Mouse (Mus musculus) forebrain, embryonic 10.5 days (tissue): ENCODE data around the gene Gm10720. TPM values are rescaled to one million over a fixed set of nuclear protein-coding genes. Genes with fewer than 3 reads are reported as not detected.
A peak's percentile ranks its signal among the peaks of the same experiment; 100 is the strongest.
"Not testable (repeated sequence)": the region's sequence is repeated elsewhere in the genome, so short reads cannot be mapped to it uniquely, and the experiment has no call there.

Experiments used
- DNase-seq: peaks from one replicate; pipeline ENCODE4 v3.0.0-alpha.2; 2017; ENCODE audit warnings: low spot score; ENCODE audit errors: extremely low spot score
- H3K27ac ChIP-seq: fragments of 300-500 bp; sonication (generic); 2 replicates; pipeline ENCODE4 v1.5.1; 2016; ENCODE audit warnings: mild to moderate bottlenecking
- H3K27me3 ChIP-seq: fragments of 300-500 bp; sonication (generic); 2 replicates; pipeline ENCODE4 v1.6.1; 2016; ENCODE audit warnings: mild to moderate bottlenecking; ENCODE audit not compliant: poor library complexity, severe bottlenecking
- H3K36me3 ChIP-seq: fragments of 300-500 bp; sonication (generic); replicated peaks from 2 replicates; pipeline ENCODE4 v1.6.1; 2016; ENCODE audit warnings: mild to moderate bottlenecking, moderate library complexity
- H3K4me1 ChIP-seq: fragments of 300-500 bp; sonication (generic); 2 replicates; pipeline ENCODE4 v1.6.1; 2016
- H3K4me3 ChIP-seq: fragments of 300-500 bp; sonication (generic); 2 replicates; pipeline ENCODE4 v1.5.1; 2016; ENCODE audit warnings: mild to moderate bottlenecking, moderate library complexity
- H3K9me3 ChIP-seq: fragments of 300-500 bp; sonication (generic); 2 replicates; pipeline ENCODE4 v1.6.1; 2016; ENCODE audit warnings: mild to moderate bottlenecking, moderate library complexity
- WGBS: fragments of 180-500 bp; shearing (Covaris S2); methylation state at CpG from one replicate; pipeline ENCODE4 v1.1.7; 2016; 5-methylcytosine and 5-hydroxymethylcytosine counted together
- polyA plus RNA-seq: library from polyadenylated mRNA; unstranded; fragments of >200 nt; fragmentation: Nextera tagmentation; extraction: Ambion mirVana; gene quantifications from 2 replicates; pipeline ENCODE4 v1.2.1, GENCODE M21; 2016

The Gm10720 gene
- polyA plus RNA-seq, 1 experiment from 2014 or later: not detected

DNA sequence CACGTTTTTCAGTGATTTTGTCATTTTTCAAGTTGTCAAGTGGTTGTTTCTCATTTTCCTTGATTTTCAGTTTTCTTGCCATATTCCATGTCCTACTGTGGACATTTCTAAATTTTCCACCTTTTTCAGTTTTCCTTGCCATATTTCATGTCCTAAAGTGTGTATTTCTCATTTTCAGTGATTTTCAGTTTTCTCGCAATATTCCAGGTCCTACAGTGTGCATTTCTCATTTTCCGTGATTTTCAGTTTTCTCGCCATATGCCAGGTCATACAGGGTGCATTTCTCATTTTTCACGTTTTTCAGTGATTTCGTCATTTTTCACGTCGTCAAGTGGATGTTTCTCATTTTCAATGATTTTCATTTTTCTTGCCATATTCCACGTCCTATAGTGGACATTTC, 3.5 kb downstream of the Gm10720 start:
- WGBS: 61% methylated on average over 9 of the region's 9 CpGs
- not testable (repeated sequence) for H3K4me3 ChIP-seq, H3K27ac ChIP-seq, DNase-seq, H3K36me3 ChIP-seq, H3K4me1 ChIP-seq, H3K27me3 ChIP-seq, H3K9me3 ChIP-seq

DNA sequence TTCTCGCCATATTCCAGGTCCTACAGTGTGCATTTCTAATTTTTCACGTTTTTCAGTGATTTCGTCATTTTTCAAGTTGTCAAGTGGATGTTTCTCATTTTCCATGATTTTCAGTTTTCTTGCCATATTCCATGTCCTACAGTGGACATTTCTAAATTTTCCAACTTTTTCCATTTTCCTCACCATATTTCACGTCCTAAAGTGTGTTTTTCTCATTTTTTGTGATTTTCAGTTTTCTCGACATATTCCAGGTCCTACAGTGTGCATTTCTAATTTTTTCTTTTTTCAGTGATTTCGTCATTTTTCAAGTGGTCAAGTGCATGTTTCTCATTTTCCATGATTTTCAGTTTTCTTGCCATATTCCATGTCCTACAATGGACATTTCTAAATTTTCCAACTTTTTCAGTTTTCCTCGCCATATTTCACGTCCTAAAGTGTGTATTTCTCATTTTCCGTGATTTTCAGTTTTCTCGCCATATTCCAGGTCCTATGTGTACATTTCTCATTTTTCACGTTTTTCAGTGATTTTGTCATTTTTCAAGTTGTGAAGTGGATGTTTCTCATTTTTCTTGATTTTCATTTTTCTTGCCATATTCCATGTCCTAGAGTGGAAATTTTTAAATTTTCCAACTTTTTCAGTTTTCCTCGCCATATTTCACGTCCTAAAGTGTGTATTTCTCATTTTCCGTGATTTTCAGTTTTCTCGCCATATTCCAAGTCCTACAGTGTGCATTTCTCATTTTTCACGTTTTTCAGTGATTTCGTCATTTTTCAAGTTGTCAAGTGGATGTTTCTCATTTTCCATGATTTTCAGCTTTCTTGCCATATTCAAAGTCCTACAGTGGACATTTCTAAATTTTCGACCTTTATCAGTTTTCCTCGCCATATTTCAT, 4.6 kb downstream of the Gm10720 start:
- not testable (repeated sequence) for H3K27me3 ChIP-seq, H3K36me3 ChIP-seq, DNase-seq, H3K27ac ChIP-seq, H3K9me3 ChIP-seq, H3K4me1 ChIP-seq, H3K4me3 ChIP-seq
- WGBS: 77% methylated on average over 17 of the region's 19 CpGs

DNA sequence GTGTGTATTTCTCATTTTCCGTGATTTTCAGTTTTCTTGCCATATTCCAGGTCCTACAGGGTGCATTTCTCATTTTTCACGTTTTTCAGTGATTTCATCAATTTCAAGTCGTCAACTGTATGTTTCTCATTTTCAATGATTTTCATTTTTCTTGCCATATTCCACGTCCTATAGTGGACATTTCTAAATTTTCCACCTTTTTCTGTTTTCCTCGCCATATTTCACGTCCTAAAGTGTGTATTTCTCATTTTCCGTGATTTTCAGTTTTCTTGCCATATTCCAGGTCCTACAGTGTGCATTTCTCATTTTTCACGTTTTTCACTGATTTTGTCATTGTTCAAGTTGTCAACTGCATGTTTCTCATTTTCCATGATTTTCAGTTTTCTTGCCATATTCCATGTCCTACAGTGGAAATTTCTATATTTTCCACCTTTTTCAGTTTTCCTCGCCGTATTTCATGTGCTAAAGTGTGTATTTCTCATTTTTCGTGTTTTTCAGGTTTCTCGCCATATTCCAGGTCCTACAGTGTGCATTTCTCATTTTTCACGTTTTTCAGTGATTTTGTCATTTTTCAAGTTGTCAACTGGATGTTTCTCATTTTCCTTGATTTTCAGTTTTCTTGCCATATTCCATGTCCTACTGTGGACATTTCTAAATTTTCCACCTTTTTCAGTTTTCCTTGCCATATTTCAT, 7.0 kb downstream of the Gm10720 start:
- not testable (repeated sequence) for H3K9me3 ChIP-seq, H3K4me1 ChIP-seq, H3K27ac ChIP-seq, H3K36me3 ChIP-seq, H3K4me3 ChIP-seq, H3K27me3 ChIP-seq
- WGBS: 73% methylated on average over 11 of the region's 13 CpGs
- peak; percentile 27 for DNase-seq

DNA sequence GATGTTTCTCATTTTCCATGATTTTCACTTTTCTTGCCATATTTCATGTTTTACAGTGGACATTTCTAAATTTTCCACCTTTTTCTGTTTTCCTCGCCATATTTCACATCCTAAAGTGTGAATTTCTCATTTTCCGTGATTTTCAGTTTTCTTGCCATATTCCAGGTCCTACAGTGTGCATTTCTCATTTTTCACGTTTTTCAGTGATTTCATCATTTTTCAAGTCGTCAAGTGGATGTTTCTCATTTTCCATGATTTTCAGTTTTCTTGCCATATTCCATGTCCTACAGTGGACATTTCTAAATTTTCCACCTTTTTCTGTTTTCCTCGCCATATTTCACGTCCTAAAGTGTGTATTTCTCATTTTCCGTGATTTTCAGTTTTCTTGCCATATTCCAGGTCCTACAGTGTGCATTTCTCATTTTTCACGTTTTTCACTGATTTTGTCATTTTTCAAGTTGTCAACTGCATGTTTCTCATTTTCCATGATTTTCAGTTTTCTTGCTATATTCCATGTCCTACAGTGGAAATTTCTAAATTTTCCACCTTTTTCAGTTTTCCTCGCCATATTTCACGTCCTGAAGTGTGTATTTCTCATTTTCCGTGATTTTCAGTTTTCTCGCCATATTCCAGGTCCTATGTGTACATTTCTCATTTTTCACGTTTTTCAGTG, 8.0 kb downstream of the Gm10720 start, which contains the start of gene Gm10718:
Gene Gm10718 (plus strand): TSS at position 236 of the 673 bp plus-strand sequence.
- not testable (repeated sequence) for DNase-seq, H3K27me3 ChIP-seq, H3K36me3 ChIP-seq, H3K27ac ChIP-seq, H3K9me3 ChIP-seq, H3K4me3 ChIP-seq, H3K4me1 ChIP-seq
- WGBS: 72% methylated on average over 12 of the region's 13 CpGs

GRCm38 (mm10) chr9:3023985-3024648, 8.7 kb downstream of the Gm10720 start:
- not testable (repeated sequence) for H3K27ac ChIP-seq, DNase-seq, H3K36me3 ChIP-seq, H3K4me1 ChIP-seq, H3K4me3 ChIP-seq, H3K9me3 ChIP-seq, H3K27me3 ChIP-seq
- 77% methylated on average over 16 of the region's 16 CpGs for WGBS

DNA sequence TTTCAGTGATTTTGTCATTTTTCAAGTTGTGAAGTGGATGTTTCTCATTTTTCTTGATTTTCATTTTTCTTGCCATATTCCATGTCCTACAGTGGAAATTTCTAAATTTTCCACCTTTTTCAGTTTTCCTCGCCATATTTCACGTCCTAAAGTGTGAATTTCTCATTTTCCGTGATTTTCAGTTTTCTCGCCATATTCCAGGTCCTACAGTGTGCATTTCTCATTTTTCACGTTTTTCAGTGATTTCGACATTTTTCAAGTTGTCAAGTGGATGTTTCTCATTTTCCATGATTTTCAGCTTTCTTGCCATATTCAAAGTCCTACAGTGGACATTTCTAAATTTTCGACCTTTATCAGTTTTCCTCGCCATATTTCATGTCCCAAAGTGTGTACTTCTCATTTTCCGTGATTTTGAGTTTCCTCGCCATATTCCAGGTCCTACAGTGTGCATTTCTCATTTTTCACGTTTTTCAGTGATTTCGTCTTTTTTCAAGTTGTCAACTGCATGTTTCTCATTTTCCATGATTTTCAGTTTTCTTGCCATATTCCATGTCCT, 9.5 kb downstream of the Gm10720 start, which contains the start of gene Gm10717:
Gene Gm10717 (plus strand): TSS at position 506 of the 556 bp plus-strand sequence.
- H3K27ac ChIP-seq, H3K27me3 ChIP-seq, H3K4me1 ChIP-seq, DNase-seq, H3K36me3 ChIP-seq, H3K9me3 ChIP-seq, H3K4me3 ChIP-seq: not testable (repeated sequence)
- 73% methylated on average over 12 of the region's 12 CpGs for WGBS

GRCm38 (mm10) chr9:3025653-3026052, 10.2 kb downstream of the Gm10720 start:
- DNase-seq, H3K4me3 ChIP-seq, H3K36me3 ChIP-seq, H3K4me1 ChIP-seq, H3K9me3 ChIP-seq, H3K27ac ChIP-seq, H3K27me3 ChIP-seq: not testable (repeated sequence)
- 74% methylated on average over 5 of the region's 6 CpGs for whole genome bisulfite sequencing

DNA sequence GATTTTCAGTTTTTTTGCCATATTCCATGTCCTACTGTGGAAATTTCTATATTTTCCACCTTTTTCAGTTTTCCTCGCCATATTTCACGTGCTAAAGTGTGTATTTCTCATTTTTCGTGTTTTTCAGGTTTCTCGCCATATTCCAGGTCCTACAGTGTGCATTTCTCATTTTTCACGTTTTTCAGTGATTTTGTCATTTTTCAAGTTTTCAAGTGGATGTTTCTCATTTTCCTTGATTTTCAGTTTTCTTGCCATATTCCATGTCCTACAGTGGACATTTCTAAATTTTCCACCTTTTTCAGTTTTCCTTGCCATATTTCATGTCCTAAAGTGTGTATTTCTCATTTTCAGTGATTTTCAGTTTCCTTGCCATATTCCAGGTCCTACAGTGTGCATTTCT, 10.7 kb downstream of the Gm10720 start:
- H3K9me3 ChIP-seq, H3K4me3 ChIP-seq, H3K36me3 ChIP-seq, DNase-seq, H3K27ac ChIP-seq, H3K27me3 ChIP-seq, H3K4me1 ChIP-seq: not testable (repeated sequence)
- 75% methylated on average over 5 of the region's 5 CpGs for WGBS

- H3K27ac ChIP-seq, H3K4me3 ChIP-seq, H3K27me3 ChIP-seq, DNase-seq, H3K4me1 ChIP-seq, H3K36me3 ChIP-seq, H3K9me3 ChIP-seq: not testable (repeated sequence)
- 67% methylated on average over 9 of the region's 9 CpGs for WGBS
Observed at GRCm38 (mm10) chr9:3026741-3027140, 11.3 kb downstream of the Gm10720 start.

GRCm38 (mm10) chr9:3027200-3027599, 11.7 kb downstream of the Gm10720 start:
- H3K9me3 ChIP-seq, H3K4me3 ChIP-seq, H3K4me1 ChIP-seq, H3K36me3 ChIP-seq, H3K27ac ChIP-seq, H3K27me3 ChIP-seq: not testable (repeated sequence)
- peak; percentile 82 for DNase-seq
- 71% methylated on average over 9 of the region's 9 CpGs for WGBS

- H3K27me3 ChIP-seq, H3K9me3 ChIP-seq, H3K4me1 ChIP-seq, DNase-seq, H3K27ac ChIP-seq, H3K4me3 ChIP-seq, H3K36me3 ChIP-seq: not testable (repeated sequence)
- 63% methylated on average over 14 of the region's 16 CpGs for WGBS
Observed at GRCm38 (mm10) chr9:3029276-3030000, 14.0 kb downstream of the Gm10720 start.
